Mouse (Mus musculus) naive thymus-derived CD4-positive, alpha-beta T cell, adult 5 months (primary cell): ENCODE results near the gene Olfr1256. TPM values are rescaled to one million over a fixed set of nuclear protein-coding genes. Genes with fewer than 3 reads are reported as not detected.

Source experiments
- polyA plus RNA-seq: library from polyadenylated mRNA; unstranded; fragments of 100-300 nt; shearing (Covaris generic); gene quantifications from one replicate; pipeline ENCODE4 v1.2.1, GENCODE M21; 2017

The Olfr1256 gene
- not detected for polyA plus RNA-seq

DNA sequence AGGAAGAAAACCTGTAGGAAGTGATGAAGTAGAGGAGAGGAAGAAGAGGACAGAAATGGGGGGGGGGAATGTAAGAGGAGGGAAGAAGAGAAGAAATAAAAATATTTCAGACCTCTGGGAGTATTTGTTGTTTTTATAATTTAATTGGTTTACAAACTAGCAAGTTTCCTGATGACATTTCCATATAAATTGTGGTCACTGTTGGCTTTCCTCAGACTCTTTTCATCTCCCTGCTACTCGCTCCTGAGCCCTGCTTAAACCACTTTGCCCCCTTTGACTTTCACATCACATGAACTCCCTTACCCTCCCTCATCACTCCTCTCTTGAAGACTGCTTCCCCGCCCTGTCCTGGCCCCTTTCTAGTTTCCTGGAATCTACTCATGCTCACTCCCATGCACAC is at the start of gene Olfr1256:
Gene Olfr1256, minus strand, starts transcription at position 101 of the 400 bp plus-strand sequence.

DNA sequence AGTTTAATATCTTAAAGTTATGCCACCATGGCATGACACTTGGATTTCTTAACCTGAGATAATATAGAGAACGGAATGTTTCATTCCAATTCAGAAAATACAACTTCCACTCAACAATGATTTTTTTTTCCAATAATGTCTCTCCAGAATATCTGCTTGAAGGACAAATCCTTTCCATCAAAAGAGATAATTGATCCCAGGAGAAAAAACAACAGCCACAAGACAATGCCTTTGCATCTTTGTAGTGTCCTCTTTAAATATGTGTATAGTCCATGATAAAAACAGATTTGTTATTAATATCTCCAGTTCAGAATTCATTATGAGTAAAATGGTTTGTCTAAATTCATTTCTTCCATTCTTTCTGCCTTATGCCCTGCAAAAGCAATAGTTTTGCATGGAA is 36.8 kb upstream of the Olfr1256 start, which contains the start of gene Olfr1257:
Gene Olfr1257, plus strand, starts transcription at position 301 of the 400 bp plus-strand sequence.

DNA sequence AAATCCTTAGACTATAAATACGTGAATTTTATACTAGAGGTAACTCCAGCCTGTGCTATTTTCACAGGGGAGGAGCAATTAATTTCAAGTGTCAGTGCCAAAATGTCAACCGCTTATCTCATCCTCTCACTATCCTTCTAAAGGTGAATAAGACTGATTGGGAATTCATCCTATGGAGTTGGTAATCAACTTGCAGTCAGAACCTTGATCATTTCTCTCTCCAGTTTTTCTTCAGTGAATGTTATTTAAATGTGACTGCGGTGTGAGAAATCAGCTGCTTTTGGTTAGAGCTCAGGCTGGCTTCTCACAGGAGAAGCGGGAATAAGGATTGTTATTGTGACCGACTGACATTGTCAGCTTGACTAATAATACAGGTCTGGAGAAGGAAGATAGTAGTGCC is 6.8 kb upstream of the Olfr1256 start, which contains the start of gene Olfr48:
Gene Olfr48, minus strand, starts transcription at position 101 of the 400 bp plus-strand sequence.

DNA sequence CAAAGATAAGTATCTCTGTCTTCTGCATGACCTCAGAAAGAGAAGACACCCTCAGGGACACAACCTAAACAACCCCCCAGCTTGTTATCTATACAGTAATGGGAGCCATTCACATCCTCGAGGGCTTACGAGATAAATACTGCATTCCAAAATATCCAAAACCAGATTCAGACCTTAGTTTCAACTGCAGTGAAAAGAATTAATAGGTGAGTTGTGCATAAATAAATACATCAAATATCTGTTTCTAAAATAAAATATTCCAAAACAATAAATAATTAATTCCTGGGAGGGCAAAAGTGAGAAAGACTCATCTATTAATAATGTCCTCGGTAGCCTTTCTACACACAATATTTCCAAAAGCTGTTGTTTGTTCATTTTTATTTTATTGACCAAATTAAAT is 29.6 kb downstream of the Olfr1256 start, which contains the start of gene Olfr1255:
Gene Olfr1255, plus strand, starts transcription at position 301 of the 400 bp plus-strand sequence.

DNA sequence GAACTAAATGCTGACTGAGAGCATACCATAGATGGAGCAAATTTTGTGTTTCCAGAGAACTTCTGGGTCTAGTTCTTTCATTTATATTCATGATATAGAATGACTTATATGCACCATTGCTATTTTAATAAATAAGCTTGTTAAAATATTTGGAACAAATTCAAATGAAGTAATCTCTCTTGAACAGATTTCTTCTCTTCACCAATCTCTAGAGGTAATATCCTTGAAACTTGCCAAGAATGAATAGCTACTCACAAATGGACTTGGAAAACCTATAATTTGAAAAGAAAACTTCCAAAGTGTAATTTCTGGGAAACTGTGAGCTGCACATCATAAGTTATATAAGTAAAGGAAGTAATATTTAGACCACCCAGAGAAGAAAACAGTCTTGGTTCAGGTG is 47.8 kb downstream of the Olfr1256 start, which contains the start of gene Olfr1254:
Gene Olfr1254, minus strand, starts transcription at position 101 of the 400 bp plus-strand sequence.

Other genes starting within 250 kb of the Olfr1256 start
- not detected for gene Olfr1246, start 248.4 kb downstream of the Olfr1256 start, polyA plus RNA-seq
- gene Olfr1247, start 227.4 kb downstream of the Olfr1256 start, polyA plus RNA-seq: not detected
- not detected for gene Olfr1248, start 223.3 kb downstream of the Olfr1256 start, polyA plus RNA-seq
- gene Olfr1249, start 206.6 kb downstream of the Olfr1256 start, polyA plus RNA-seq: not detected
- not detected for gene Olfr1250, start 180.1 kb downstream of the Olfr1256 start, polyA plus RNA-seq
- not detected for gene Olfr1251, start 169.6 kb downstream of the Olfr1256 start, polyA plus RNA-seq
- not detected for gene Olfr1252, start 116.5 kb downstream of the Olfr1256 start, polyA plus RNA-seq
- gene Olfr1253, start 84.5 kb downstream of the Olfr1256 start, polyA plus RNA-seq: not detected
- not detected for gene Olfr1254, start 47.9 kb downstream of the Olfr1256 start, polyA plus RNA-seq
- not detected for gene Olfr1255, start 29.5 kb downstream of the Olfr1256 start, polyA plus RNA-seq
- gene Olfr48, start 6.7 kb upstream of the Olfr1256 start, polyA plus RNA-seq: not detected
- gene Olfr1257, start 36.9 kb upstream of the Olfr1256 start, polyA plus RNA-seq: not detected
- gene Olfr1258, start 85.8 kb upstream of the Olfr1256 start, polyA plus RNA-seq: not detected
- gene Olfr1259, start 107.1 kb upstream of the Olfr1256 start, polyA plus RNA-seq: not detected
- gene Olfr1260, start 132.8 kb upstream of the Olfr1256 start, polyA plus RNA-seq: 0.11 TPM
- not detected for gene Olfr1261, start 149.7 kb upstream of the Olfr1256 start, polyA plus RNA-seq
- not detected for gene Olfr1262, start 158.6 kb upstream of the Olfr1256 start, polyA plus RNA-seq
- not detected for gene Olfr1263, start 170.6 kb upstream of the Olfr1256 start, polyA plus RNA-seq
- not detected for gene Olfr1264, start 184.0 kb upstream of the Olfr1256 start, polyA plus RNA-seq
- gene Olfr1265, start 193.8 kb upstream of the Olfr1256 start, polyA plus RNA-seq: 0.10 TPM
- not detected for gene Olfr140, start 222.0 kb upstream of the Olfr1256 start, polyA plus RNA-seq